Mouse (Mus musculus) myocyte (in vitro differentiated cells): ENCODE measurements around the gene Sim1.

Experiments
- CEBPB ChIP-seq: IDR thresholded peaks from 2 replicates; pipeline ENCODE4 v1.6.1; 2011; ENCODE audit warnings: mild to moderate bottlenecking, moderate library complexity; ENCODE audit not compliant: poor library complexity, insufficient read depth, severe bottlenecking
- E2F4 ChIP-seq: IDR thresholded peaks from one replicate; pipeline ENCODE4 v1.6.1; 2011; ENCODE audit warnings: mild to moderate bottlenecking, control low read depth, moderate library complexity; ENCODE audit not compliant: insufficient read depth
- MAX ChIP-seq: IDR thresholded peaks from one replicate; pipeline ENCODE4 v1.6.1; 2011; ENCODE audit warnings: low read depth, mild to moderate bottlenecking, control low read depth
- POLR2A ChIP-seq: IDR thresholded peaks from one replicate; pipeline ENCODE4 v1.6.1; 2011; ENCODE audit warnings: low read depth, mild to moderate bottlenecking, control low read depth, moderate library complexity; ENCODE audit not compliant: insufficient read length
- POLR2AphosphoS2 ChIP-seq: IDR thresholded peaks from one replicate; pipeline ENCODE4 v1.6.1; 2011; ENCODE audit warnings: low read depth, control low read depth; ENCODE audit not compliant: insufficient read length
- SRF ChIP-seq: IDR thresholded peaks from one replicate; pipeline ENCODE4 v1.6.1; 2011; ENCODE audit warnings: low read depth; ENCODE audit not compliant: control insufficient read depth, insufficient read length
- TCF12 ChIP-seq: IDR thresholded peaks from one replicate; pipeline ENCODE4 v1.6.1; 2011; ENCODE audit warnings: mild to moderate bottlenecking, control low read depth; ENCODE audit not compliant: poor library complexity, insufficient read depth, severe bottlenecking
- TCF3 ChIP-seq: IDR thresholded peaks from one replicate; pipeline ENCODE4 v1.6.1; 2011; ENCODE audit warnings: low read depth, control low read depth; ENCODE audit not compliant: insufficient read length
- USF1 ChIP-seq: IDR thresholded peaks from one replicate; pipeline ENCODE4 v1.6.1; 2011; ENCODE audit warnings: low read depth, mild to moderate bottlenecking, control low read depth, moderate library complexity

DNA sequence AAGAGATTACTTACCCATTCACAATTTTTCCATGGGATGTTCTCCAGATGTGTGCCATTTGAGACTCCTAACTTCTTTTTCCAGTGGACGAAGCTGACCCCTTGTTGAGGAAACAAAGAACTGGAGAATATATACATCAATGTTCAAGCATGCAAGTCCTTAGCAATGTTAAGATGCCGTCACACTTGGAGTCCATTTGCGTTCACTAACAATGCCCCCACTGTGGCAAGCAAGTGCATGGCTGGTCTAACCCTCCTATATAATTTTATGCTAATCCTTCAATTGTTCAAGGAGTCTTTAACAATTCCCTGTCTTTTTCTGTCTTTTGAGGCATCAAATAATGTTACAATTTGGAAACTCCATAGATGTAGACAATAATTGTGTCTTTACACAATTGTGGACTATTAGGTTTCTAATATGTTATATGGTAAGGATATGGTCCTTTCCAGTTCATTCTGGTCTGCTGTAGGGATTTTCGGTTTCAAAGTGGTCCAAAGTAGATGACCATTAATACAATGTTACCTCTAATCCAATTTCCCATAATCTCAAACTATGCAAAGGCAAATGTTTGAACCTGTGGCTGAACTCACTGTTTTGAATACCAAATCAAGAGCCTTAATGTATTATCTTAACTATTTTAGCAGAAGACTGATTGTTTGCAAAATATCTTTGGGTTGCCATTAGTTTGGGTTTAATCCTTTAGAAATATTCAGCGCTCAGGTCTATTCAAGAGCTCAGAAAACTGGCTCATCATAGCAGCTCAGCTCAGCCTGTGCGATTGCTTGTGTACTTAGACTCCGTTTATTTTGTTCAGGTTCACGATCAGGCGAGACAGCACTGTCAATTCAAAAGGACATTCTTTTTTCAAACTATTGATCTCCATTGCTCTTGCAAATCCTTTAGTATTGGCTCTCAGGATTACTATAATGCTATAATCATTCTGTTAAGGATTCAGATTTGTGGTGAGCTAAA is 129.0 kb downstream of the Sim1 start:
- TF ChIP-seq POLR2AphosphoS2: no peak
- TF ChIP-seq SRF: no peak
- TF ChIP-seq TCF3: no peak
- TF ChIP-seq USF1: no peak
- TF ChIP-seq POLR2A: no peak
- TF ChIP-seq CEBPB: no peak
- no peak for TF ChIP-seq TCF12
- no peak for TF ChIP-seq MAX
- TF ChIP-seq E2F4: no peak
